Mouse (Mus musculus) ES-Bruce4 (cell line): ENCODE data around the gene Olfr1057. TPM values are rescaled to one million over a fixed set of nuclear protein-coding genes. Genes with fewer than 3 reads are reported as not detected.
"Not testable (repeated sequence)": the region's sequence is repeated elsewhere in the genome, so short reads cannot be mapped to it uniquely, and the experiment has no call there.

Experiments used
- H3K27ac ChIP-seq: 2 replicates; pipeline ENCODE4 v1.5.1; 2012; ENCODE audit warnings: low read length, inconsistent platforms; ENCODE audit not compliant: insufficient read depth
- H3K27me3 ChIP-seq: 2 replicates; pipeline ENCODE4 v1.6.1; 2012; ENCODE audit warnings: mild to moderate bottlenecking, low read length, inconsistent platforms; ENCODE audit not compliant: control insufficient read depth, poor library complexity, insufficient read depth, severe bottlenecking
- H3K36me3 ChIP-seq: 2 replicates; pipeline ENCODE4 v1.6.1; 2012; ENCODE audit warnings: inconsistent platforms, mild to moderate bottlenecking, low read length, moderate library complexity; ENCODE audit not compliant: control insufficient read depth, poor library complexity, insufficient read depth, severe bottlenecking
- H3K4me1 ChIP-seq: one replicate; pipeline ENCODE4 v1.8.1; 2011; ENCODE audit warnings: low read length; ENCODE audit not compliant: control insufficient read depth, insufficient read depth
- H3K4me3 ChIP-seq: 2 replicates; pipeline ENCODE4 v1.5.1; 2011; ENCODE audit warnings: low read depth, mild to moderate bottlenecking, low read length
- H3K9ac ChIP-seq: 2 replicates; pipeline ENCODE4 v1.6.1; 2012; ENCODE audit warnings: low read depth, mild to moderate bottlenecking, inconsistent platforms; ENCODE audit not compliant: poor library complexity, severe bottlenecking
- H3K9me3 ChIP-seq: replicated peaks from 2 replicates; pipeline ENCODE4 v1.6.1; 2012; ENCODE audit warnings: mild to moderate bottlenecking, low read length, inconsistent platforms; ENCODE audit not compliant: control insufficient read depth, poor library complexity, insufficient read depth, severe bottlenecking
- CTCF ChIP-seq: IDR thresholded peaks from one replicate; pipeline ENCODE4 v1.8.1; 2011; ENCODE audit warnings: low read depth, low read length
- EP300 ChIP-seq: IDR thresholded peaks from 2 replicates; pipeline ENCODE4 v1.6.1; 2011; ENCODE audit warnings: low read depth, low read length; ENCODE audit not compliant: insufficient read depth
- POLR2A ChIP-seq: IDR thresholded peaks from one replicate; pipeline ENCODE4 v1.8.1; 2011; ENCODE audit warnings: low read length; ENCODE audit not compliant: insufficient read depth
- polyA plus RNA-seq: library from polyadenylated mRNA; stranded (reverse); fragments of >200 nt; gene quantifications from 2 replicates; pipeline ENCODE4 v1.2.4, GENCODE M21; 2011; ENCODE audit warnings: low read depth; ENCODE audit not compliant: missing spikeins, insufficient read depth, insufficient read length

The Olfr1057 gene
- polyA plus RNA-seq: not detected in 2 replicates

DNA sequence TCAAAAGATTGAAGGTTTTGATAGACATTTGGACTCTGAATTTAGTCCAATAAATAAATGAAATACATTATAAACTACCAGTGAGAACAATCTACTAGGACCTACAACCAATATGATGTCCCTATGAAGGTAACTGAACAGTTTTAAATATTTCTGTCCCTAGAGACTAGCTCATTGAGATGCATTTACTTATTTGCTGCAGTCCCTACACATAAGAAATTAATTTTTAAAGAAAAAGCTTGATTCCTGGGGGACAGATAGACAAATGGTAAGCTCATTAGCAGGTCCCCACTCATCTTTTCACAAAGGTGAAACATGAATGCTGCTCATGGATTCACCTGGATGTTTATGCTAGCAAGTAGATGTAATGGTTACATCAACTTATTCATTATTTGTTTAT is at the start of gene Olfr1057:
Gene Olfr1057, minus strand, starts transcription at position 101 of the 400 bp plus-strand sequence.
- Histone ChIP-seq H3K9me3 (no peaks in the 10 kb centered on the region), H3K36me3 (no peaks in the 10 kb centered on the region), H3K27ac (no peak within 1 kb of the TSS), H3K4me3 (no peak within 1 kb of the TSS), H3K27me3 (no peaks in the 10 kb centered on the region), H3K9ac (no peak within 1 kb of the TSS), H3K4me1 (no peaks in the 10 kb centered on the region)
- TF ChIP-seq EP300 (no peak), POLR2A (no peak), CTCF (no peak)

DNA sequence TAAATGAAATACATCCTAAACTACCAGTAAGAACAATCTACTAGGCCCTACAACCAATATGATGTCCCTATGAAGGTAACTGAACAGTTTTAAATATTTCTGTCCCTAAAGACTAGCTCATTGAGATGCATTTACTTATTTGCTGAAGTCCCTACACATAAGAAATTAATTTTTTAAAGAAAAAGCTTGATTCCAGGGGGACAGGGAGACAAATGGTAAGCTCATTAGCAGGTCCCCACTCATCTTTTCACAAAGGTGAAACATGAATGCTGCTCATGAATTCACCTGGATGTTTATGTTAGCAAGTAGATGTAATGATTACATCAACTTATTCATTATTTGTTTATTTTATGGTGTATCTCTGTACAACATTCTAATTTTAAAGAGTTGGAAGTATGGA is 48.5 kb upstream of the Olfr1057 start, which contains the start of gene Olfr1062:
Gene Olfr1062, minus strand, starts transcription at position 101 of the 400 bp plus-strand sequence.
- not testable (repeated sequence) for H3K27ac ChIP-seq, H3K9ac ChIP-seq, H3K27me3 ChIP-seq, H3K9me3 ChIP-seq, H3K4me3 ChIP-seq, H3K36me3 ChIP-seq, H3K4me1 ChIP-seq

DNA sequence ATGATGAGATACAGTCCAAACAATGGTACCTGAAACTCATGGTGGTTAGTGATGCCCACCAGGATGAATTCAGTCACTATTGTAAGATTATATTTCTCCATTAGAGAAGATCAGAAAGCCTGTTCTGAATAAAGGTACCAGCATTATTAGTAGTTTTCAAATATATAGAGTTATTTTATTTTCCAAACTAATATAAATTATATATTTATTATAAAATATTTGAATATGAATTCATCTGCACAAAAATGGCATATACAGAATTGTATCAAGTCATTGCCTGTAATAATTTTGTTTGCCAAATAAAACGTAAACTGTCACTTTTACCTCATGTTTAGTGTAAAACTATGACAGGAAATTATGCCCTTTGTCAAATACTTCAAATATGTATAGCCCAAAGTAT is 35.8 kb upstream of the Olfr1057 start, which contains the start of gene Olfr1061:
Gene Olfr1061, minus strand, starts transcription at position 101 of the 400 bp plus-strand sequence.
- H3K9ac ChIP-seq: no peak within 1 kb of the TSS
- H3K27ac ChIP-seq: no peak within 1 kb of the TSS
- no peaks in the 10 kb centered on the region for H3K9me3 ChIP-seq
- H3K36me3 ChIP-seq: no peaks in the 10 kb centered on the region
- no peaks in the 10 kb centered on the region for H3K4me1 ChIP-seq
- H3K27me3 ChIP-seq: no peaks in the 10 kb centered on the region
- no peak within 1 kb of the TSS for H3K4me3 ChIP-seq
- TF ChIP-seq POLR2A (no peak), CTCF (no peak), EP300 (no peak)

DNA sequence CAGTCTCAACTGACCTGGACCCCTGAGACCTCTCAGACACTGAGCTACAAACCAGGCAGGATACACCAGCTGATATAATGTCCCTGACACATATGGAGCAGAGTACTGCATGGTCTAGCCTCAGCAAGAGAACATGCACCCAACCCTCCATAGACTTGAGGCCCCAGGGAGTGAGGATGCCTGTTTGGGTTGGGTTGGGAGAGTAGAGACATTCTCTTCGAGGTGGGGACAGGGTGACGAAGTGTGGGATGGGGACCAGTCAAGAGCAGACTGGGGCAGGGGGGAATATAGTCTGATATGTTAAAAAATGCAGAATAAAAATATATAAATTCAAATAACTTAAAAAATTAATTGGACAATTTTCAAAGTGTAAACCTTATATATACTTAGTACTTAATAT is 16.9 kb upstream of the Olfr1057 start:
- no peak overlapping the region for H3K27ac ChIP-seq
- no peaks in the 10 kb centered on the region for H3K36me3 ChIP-seq
- no peak overlapping the region for H3K4me3 ChIP-seq
- H3K9me3 ChIP-seq: no peaks in the 10 kb centered on the region
- no peaks in the 10 kb centered on the region for H3K27me3 ChIP-seq
- no peaks in the 10 kb centered on the region for H3K4me1 ChIP-seq
- TF ChIP-seq CTCF: no peak
- no peak for TF ChIP-seq EP300
- TF ChIP-seq POLR2A: no peak
- no peak overlapping the region for H3K9ac ChIP-seq

DNA sequence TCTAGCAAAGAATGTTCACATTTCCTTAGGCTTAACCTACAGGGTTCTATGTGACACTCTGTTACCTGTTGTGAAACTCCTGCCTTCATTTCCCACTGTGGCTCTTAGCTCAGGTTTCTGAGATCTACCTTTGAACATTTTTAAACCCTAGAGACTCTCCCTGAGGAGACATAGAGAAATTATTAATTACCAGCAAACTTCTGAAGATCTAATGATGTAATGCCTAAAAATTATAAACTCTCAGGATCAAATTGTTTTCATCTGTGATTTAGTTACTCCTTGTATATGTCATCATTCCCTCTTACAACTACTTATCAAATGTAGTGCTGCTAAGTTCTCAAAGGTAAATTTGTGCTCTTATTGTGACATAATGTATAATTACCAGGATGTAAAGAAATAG is 10.3 kb upstream of the Olfr1057 start, which contains the start of gene Olfr1058:
Gene Olfr1058, minus strand, starts transcription at position 101 of the 400 bp plus-strand sequence.
- not testable (repeated sequence) for H3K9ac ChIP-seq, H3K27ac ChIP-seq, H3K4me1 ChIP-seq, H3K36me3 ChIP-seq, H3K4me3 ChIP-seq, H3K27me3 ChIP-seq, H3K9me3 ChIP-seq

DNA sequence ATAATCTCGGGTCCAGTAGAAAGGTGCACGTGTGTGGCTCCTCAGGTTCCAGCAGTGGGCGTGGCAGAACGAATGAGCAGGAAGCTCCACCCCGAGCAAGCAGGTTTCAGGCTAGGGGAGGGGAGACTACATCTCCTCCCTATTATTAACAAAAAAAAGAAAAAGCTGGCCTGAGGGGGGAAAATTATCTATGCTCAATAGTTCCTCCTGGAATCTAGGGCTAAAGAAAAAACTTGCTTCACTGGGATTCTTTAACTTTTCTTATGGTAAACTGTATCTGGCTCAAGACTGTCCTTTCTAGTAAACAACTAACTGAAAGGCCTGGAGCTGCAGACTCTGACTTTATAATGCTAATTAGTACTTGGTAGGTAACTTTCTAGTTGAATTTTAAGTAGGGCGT is 11.9 kb downstream of the Olfr1057 start:
- not testable (repeated sequence) for H3K9ac ChIP-seq, H3K36me3 ChIP-seq, H3K27me3 ChIP-seq, H3K9me3 ChIP-seq, H3K27ac ChIP-seq, H3K4me3 ChIP-seq, H3K4me1 ChIP-seq

DNA sequence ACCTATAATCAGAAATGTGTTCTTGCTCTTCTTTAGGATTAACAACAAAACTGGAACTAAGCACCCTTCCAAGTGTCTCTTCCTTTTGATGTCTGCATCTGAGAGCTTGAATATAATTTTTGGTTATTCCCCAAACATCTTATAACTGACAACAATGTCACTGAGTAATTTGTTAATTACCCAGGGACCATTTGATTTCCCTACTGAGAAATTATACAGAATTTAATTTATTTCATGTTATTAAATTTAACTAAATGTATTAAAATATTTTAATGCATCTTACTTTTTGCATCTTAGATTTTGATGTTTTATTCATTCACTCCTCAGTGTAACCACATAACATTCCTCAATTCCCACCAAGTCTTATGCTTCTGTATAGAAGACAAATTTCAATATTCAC is 15.8 kb downstream of the Olfr1057 start, which contains the start of gene Olfr1056:
Gene Olfr1056, minus strand, starts transcription at position 101 of the 400 bp plus-strand sequence.
- H3K9me3 ChIP-seq: no peaks in the 10 kb centered on the region
- H3K9ac ChIP-seq: no peak within 1 kb of the TSS
- no peaks in the 10 kb centered on the region for H3K4me1 ChIP-seq
- H3K36me3 ChIP-seq: no peaks in the 10 kb centered on the region
- no peak within 1 kb of the TSS for H3K4me3 ChIP-seq
- no peaks in the 10 kb centered on the region for H3K27me3 ChIP-seq
- no peak for TF ChIP-seq EP300
- TF ChIP-seq POLR2A: no peak
- no peak for TF ChIP-seq CTCF
- no peak within 1 kb of the TSS for H3K27ac ChIP-seq

DNA sequence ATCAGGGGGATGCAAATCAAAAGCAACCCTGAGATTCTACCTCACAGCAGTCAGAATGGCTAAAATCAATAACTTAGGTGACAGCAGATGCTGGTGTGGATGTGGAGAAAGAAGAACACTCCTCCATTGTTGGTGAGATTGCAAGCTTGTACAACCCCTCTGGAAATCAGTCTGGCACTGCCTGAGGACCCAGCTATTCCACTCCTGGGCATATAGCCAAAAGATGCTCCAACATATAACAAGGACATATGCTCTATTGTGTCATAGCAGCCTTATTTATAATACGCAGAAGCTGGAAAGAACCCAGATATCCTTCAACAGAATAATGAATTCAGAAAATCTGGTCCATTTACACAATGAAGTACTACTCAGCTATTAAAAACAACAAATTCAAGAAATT is 26.4 kb downstream of the Olfr1057 start:
- H3K27me3 ChIP-seq, H3K4me3 ChIP-seq, H3K36me3 ChIP-seq, H3K9ac ChIP-seq, H3K4me1 ChIP-seq, H3K27ac ChIP-seq: not testable (repeated sequence)
- peaks cover 14% of the 10 kb centered on the region for H3K9me3 ChIP-seq
